Mouse (Mus musculus) MEL (cell line): ENCODE data around the gene Tbc1d7. TPM values are rescaled to one million over a fixed set of nuclear protein-coding genes. Genes with fewer than 3 reads are reported as not detected.

Experiments
- DNase-seq: peaks from one replicate; pipeline ENCODE4 v3.0.0; 2011; ENCODE audit warnings: low read depth, low spot score
- H3K27ac ChIP-seq: 2 replicates; pipeline ENCODE4 v1.5.1; 2012; ENCODE audit warnings: low read depth, mild to moderate bottlenecking, control low read depth, low read length, moderate library complexity; ENCODE audit not compliant: control insufficient read depth
- H3K27me3 ChIP-seq, 2 experiments: fragments of 150-350 bp in 1 of 2; sonication (generic) in 1 of 2; 2 replicates each; pipeline ENCODE4 v1.6.1; 2012; ENCODE audit warnings: low read length in 2 of 2, mild to moderate bottlenecking in 2 of 2, improper control_type of control experiment in 1 of 2, moderate library complexity in 1 of 2; ENCODE audit not compliant: insufficient read depth in 2 of 2, control insufficient read depth in 1 of 2
- H3K36me3 ChIP-seq, 2 experiments: 2 replicates each; pipeline ENCODE4 v1.6.1; 2012 to 2014; ENCODE audit warnings: low read length in 2 of 2, improper control_type of control experiment in 1 of 2, inconsistent platforms in 1 of 2, mild to moderate bottlenecking in 1 of 2; ENCODE audit not compliant: insufficient read depth in 2 of 2, control insufficient read depth in 1 of 2
- H3K4me1 ChIP-seq, 2 experiments: fragments of 150-350 bp in 1 of 2; sonication (generic) in 1 of 2; 2 replicates each; pipeline ENCODE4 v1.6.1; 2012; ENCODE audit warnings: low read length in 2 of 2, improper control_type of control experiment in 1 of 2, mild to moderate bottlenecking in 1 of 2; ENCODE audit not compliant: insufficient read depth in 2 of 2, control insufficient read depth in 1 of 2
- H3K4me3 ChIP-seq, 2 experiments: fragments of 150-350 bp in 1 of 2; sonication (generic) in 1 of 2; 2 replicates each; pipeline ENCODE4 v1.5.1; 2012; ENCODE audit warnings: low read depth in 2 of 2, low read length in 2 of 2, mild to moderate bottlenecking in 2 of 2, moderate library complexity in 2 of 2, control low read depth in 1 of 2, improper control_type of control experiment in 1 of 2; ENCODE audit not compliant: control insufficient read depth in 1 of 2, insufficient read depth in 1 of 2
- H3K79me2 ChIP-seq: 2 replicates; pipeline ENCODE4 v1.6.1; 2012; ENCODE audit warnings: mild to moderate bottlenecking, low read length, moderate library complexity; ENCODE audit not compliant: control insufficient read depth, poor library complexity, insufficient read depth
- H3K9ac ChIP-seq: 2 replicates; pipeline ENCODE4 v1.6.1; 2012; ENCODE audit warnings: low read depth, mild to moderate bottlenecking, control low read depth, low read length, moderate library complexity; ENCODE audit not compliant: control insufficient read depth, poor library complexity, severe bottlenecking
- H3K9me3 ChIP-seq: fragments of 150-350 bp; sonication (generic); replicated peaks from 2 replicates; pipeline ENCODE4 v1.6.1; 2012; ENCODE audit warnings: mild to moderate bottlenecking, low read length, improper control_type of control experiment, moderate library complexity; ENCODE audit not compliant: insufficient read depth
- BHLHE40 ChIP-seq: IDR thresholded peaks from 2 replicates; pipeline ENCODE4 v1.6.1; 2012; ENCODE audit warnings: low read depth, mild to moderate bottlenecking, inconsistent platforms, low read length, improper control_type of control experiment, borderline replicate concordance
- CHD1 ChIP-seq: IDR thresholded peaks from 2 replicates; pipeline ENCODE4 v1.6.1; 2012; ENCODE audit warnings: low read depth, mild to moderate bottlenecking, inconsistent platforms, low read length, improper control_type of control experiment
- CTCF ChIP-seq, 3 experiments: IDR thresholded peaks in 2 of 3; conservative IDR thresholded peaks in 1 of 3; 2 replicates each; pipeline ENCODE4 v1.5.1; 2011 to 2012; ENCODE audit warnings: low read length in 3 of 3, low read depth in 2 of 3, mild to moderate bottlenecking in 2 of 3, improper control_type of control experiment in 1 of 3, inconsistent platforms in 1 of 3, mixed read lengths in 1 of 3, moderate library complexity in 1 of 3; ENCODE audit not compliant: control insufficient read depth in 1 of 3, insufficient read depth in 1 of 3, poor library complexity in 1 of 3, severe bottlenecking in 1 of 3
- ELF1 ChIP-seq: IDR thresholded peaks from 2 replicates; pipeline ENCODE4 v1.6.1; 2014; ENCODE audit warnings: low read depth, mild to moderate bottlenecking, inconsistent platforms, low read length, improper control_type of control experiment, moderate library complexity
- GABPA ChIP-seq: IDR thresholded peaks from 2 replicates; pipeline ENCODE4 v1.6.1; 2012; ENCODE audit warnings: low read depth, mild to moderate bottlenecking, inconsistent platforms, low read length, improper control_type of control experiment, moderate library complexity
- HCFC1 ChIP-seq: IDR thresholded peaks from 2 replicates; pipeline ENCODE4 v1.6.1; 2012; ENCODE audit warnings: low read depth, mild to moderate bottlenecking, inconsistent platforms, low read length, improper control_type of control experiment, moderate library complexity
- JUND ChIP-seq: IDR thresholded peaks from 2 replicates; pipeline ENCODE4 v1.6.1; 2011; ENCODE audit warnings: low read depth, mild to moderate bottlenecking, improper control_type of control experiment, low read length
- MEF2A ChIP-seq: IDR thresholded peaks from 2 replicates; pipeline ENCODE4 v1.6.1; 2014; ENCODE audit warnings: low read depth, mild to moderate bottlenecking, inconsistent platforms, low read length, improper control_type of control experiment; ENCODE audit not compliant: poor library complexity, insufficient replicate concordance, severe bottlenecking; ENCODE audit errors: extremely low read depth
- MXI1 ChIP-seq: IDR thresholded peaks from 2 replicates; pipeline ENCODE4 v1.6.1; 2011; ENCODE audit warnings: mild to moderate bottlenecking, low read depth, low read length, improper control_type of control experiment
- MYC ChIP-seq: IDR thresholded peaks from 2 replicates; pipeline ENCODE4 v1.6.1; 2011; ENCODE audit warnings: low read depth, mild to moderate bottlenecking, low read length, improper control_type of control experiment, moderate library complexity
- NELFE ChIP-seq: IDR thresholded peaks from 2 replicates; pipeline ENCODE4 v1.6.1; 2011; ENCODE audit warnings: low read depth, low read length, improper control_type of control experiment
- NRF1 ChIP-seq: IDR thresholded peaks from 2 replicates; pipeline ENCODE4 v1.6.1; 2014; ENCODE audit warnings: low read depth, mild to moderate bottlenecking, inconsistent platforms, low read length, improper control_type of control experiment, moderate library complexity; ENCODE audit not compliant: poor library complexity, insufficient read depth, severe bottlenecking
- POLR2A ChIP-seq, 2 experiments: IDR thresholded peaks; 2 replicates each; pipeline ENCODE4 v1.6.1; 2011 to 2012; ENCODE audit warnings: low read length in 2 of 2, mild to moderate bottlenecking in 2 of 2, control low read depth in 1 of 2, improper control_type of control experiment in 1 of 2, low read depth in 1 of 2, moderate library complexity in 1 of 2; ENCODE audit not compliant: control insufficient read depth in 1 of 2, insufficient read depth in 1 of 2, poor library complexity in 1 of 2
- POLR2AphosphoS5 ChIP-seq: IDR thresholded peaks from 2 replicates; pipeline ENCODE4 v1.6.1; 2012; ENCODE audit warnings: low read depth, borderline replicate concordance, mild to moderate bottlenecking, inconsistent platforms, low read length, moderate library complexity, mixed read lengths
- RAD21 ChIP-seq: IDR thresholded peaks from 2 replicates; pipeline ENCODE4 v1.6.1; 2011; ENCODE audit warnings: mild to moderate bottlenecking, low read depth, low read length, improper control_type of control experiment
- RCOR1 ChIP-seq: IDR thresholded peaks from 2 replicates; pipeline ENCODE4 v1.6.1; 2012; ENCODE audit warnings: low read depth, mild to moderate bottlenecking, inconsistent platforms, low read length, improper control_type of control experiment
- SIN3A ChIP-seq: IDR thresholded peaks from 2 replicates; pipeline ENCODE4 v1.6.1; 2012; ENCODE audit warnings: low read length, improper control_type of control experiment, inconsistent platforms
- SMC3 ChIP-seq: IDR thresholded peaks from 2 replicates; pipeline ENCODE4 v1.6.1; 2011; ENCODE audit warnings: low read depth, low read length, improper control_type of control experiment
- TAL1 ChIP-seq: IDR thresholded peaks from 2 replicates; pipeline ENCODE4 v1.6.1; 2012; ENCODE audit warnings: mild to moderate bottlenecking, inconsistent platforms, low read length, moderate library complexity, mixed read lengths
- TBP ChIP-seq: IDR thresholded peaks from 2 replicates; pipeline ENCODE4 v1.8.0; 2011; ENCODE audit warnings: low read depth, low read length, improper control_type of control experiment
- TCF12 ChIP-seq: IDR thresholded peaks from 2 replicates; pipeline ENCODE4 v1.6.1; 2014; ENCODE audit warnings: low read depth, mild to moderate bottlenecking, inconsistent platforms, low read length, improper control_type of control experiment, moderate library complexity
- USF1 ChIP-seq: IDR thresholded peaks from 2 replicates; pipeline ENCODE4 v1.6.1; 2014; ENCODE audit warnings: low read depth, mild to moderate bottlenecking, inconsistent platforms, low read length, improper control_type of control experiment, moderate library complexity
- USF2 ChIP-seq, 2 experiments: IDR thresholded peaks; 2 replicates each; pipeline ENCODE4 v1.6.1; 2011 to 2012; ENCODE audit warnings: improper control_type of control experiment in 2 of 2, low read length in 2 of 2, borderline replicate concordance in 1 of 2, inconsistent platforms in 1 of 2, low read depth in 1 of 2, mild to moderate bottlenecking in 1 of 2; ENCODE audit not compliant: insufficient read depth in 1 of 2
- ZC3H11A ChIP-seq: IDR thresholded peaks from 2 replicates; pipeline ENCODE4 v1.6.1; 2012; ENCODE audit warnings: low read depth, mild to moderate bottlenecking, inconsistent platforms, low read length, improper control_type of control experiment
- ZKSCAN1 ChIP-seq: IDR thresholded peaks from 2 replicates; pipeline ENCODE4 v1.6.1; 2012; ENCODE audit warnings: low read depth, mild to moderate bottlenecking, inconsistent platforms, low read length, improper control_type of control experiment, moderate library complexity
- ZMIZ1 ChIP-seq: IDR thresholded peaks from 2 replicates; pipeline ENCODE4 v1.6.1; 2012; ENCODE audit warnings: low read depth, mild to moderate bottlenecking, inconsistent platforms, low read length, improper control_type of control experiment, moderate library complexity
- polyA plus RNA-seq, 2 experiments: library from polyadenylated mRNA; stranded (reverse) in 1 of 2; unstranded in 1 of 2; fragments of >175 nt in 1 of 2; fragments of >200 nt in 1 of 2; gene quantifications; 2 replicates each; pipeline versions ENCODE4 v1.2.1 to v1.2.4; 2012; ENCODE audit warnings: low replicate concordance in 2 of 2, low read depth in 1 of 2; ENCODE audit not compliant: insufficient read length in 2 of 2, insufficient read depth in 1 of 2, missing spikeins in 1 of 2
- total RNA-seq: library from RNA; depleted of rRNA; stranded (reverse); fragments of 300-350 nt; gene quantifications from 2 replicates; pipeline ENCODE4 v1.2.3, GENCODE M21; 2012

Gene Tbc1d7
- total and polyA plus RNA-seq, 3 experiments: 11.6 to 29.4 TPM; not detected in 1

- Histone ChIP-seq H3K9me3 (no peaks in the 10 kb centered on the region), H3K79me2 (no peaks in the 10 kb centered on the region), H3K4me1 (peaks cover 0 to 8% of the 10 kb centered on the region in 2 experiments; a peak in 2 of 4 replicates), H3K9ac (no peak overlapping the region), H3K27ac (no peak overlapping the region), H3K36me3 (no peaks in the 10 kb centered on the region; a peak in 1 of 4 replicates), H3K27me3 (no peaks in the 10 kb centered on the region), H3K4me3 (no peak overlapping the region)
- TF ChIP-seq HCFC1: no peak
- TF ChIP-seq USF1: no peak
- no peak for TF ChIP-seq NELFE
- no peak for TF ChIP-seq SIN3A
- no peak for TF ChIP-seq POLR2A (IDR thresholded peaks at IDR 0.05; ENCODE audit: control insufficient read depth in 1 of 2, insufficient read depth in 1 of 2, low read depth in 1 of 2, low read length in 2 of 2, poor library complexity in 1 of 2)
- no peak for TF ChIP-seq JUND
- peak; percentile 82 to 98 (median 87) for TF ChIP-seq CTCF (IDR thresholded peaks at IDR 0.05 in 2 of 3, conservative IDR thresholded peaks at IDR 0.05 in 1 of 3; ENCODE audit: control insufficient read depth in 1 of 3, insufficient read depth in 1 of 3, low read depth in 2 of 3, low read length in 3 of 3, poor library complexity in 1 of 3, severe bottlenecking in 1 of 3)
- peak; percentile 53 for TF ChIP-seq RAD21
- no peak for TF ChIP-seq MXI1
- TF ChIP-seq TCF12: no peak
- no peak for TF ChIP-seq MEF2A
- no peak for TF ChIP-seq CHD1
- TF ChIP-seq USF2 (IDR thresholded peaks at IDR 0.05; ENCODE audit: borderline replicate concordance in 1 of 2, insufficient read depth in 1 of 2, low read depth in 1 of 2, low read length in 2 of 2): no peak
- TF ChIP-seq MYC: no peak
- no peak for TF ChIP-seq TBP
- no peak for TF ChIP-seq ELF1
- peak; percentile 73 for TF ChIP-seq SMC3
- TF ChIP-seq TAL1: no peak
- TF ChIP-seq GABPA: no peak
- no peak for TF ChIP-seq ZMIZ1
- TF ChIP-seq ZKSCAN1: no peak
- no peak for TF ChIP-seq NRF1
- TF ChIP-seq BHLHE40: no peak
- TF ChIP-seq RCOR1: no peak
- no peak for TF ChIP-seq POLR2AphosphoS5
- 0 out of 2 replicates have a peak, but pooled peaks have one; percentile 28 for TF ChIP-seq ZC3H11A
- DNase-seq: peak; percentile 66
These were observed 29.7 kb upstream of the Tbc1d7 start for GRCm38 (mm10) chr13:43201033-43201432.
